Mouse (Mus musculus): ENCODE results near the gene Bin2. TPM values are rescaled to one million over a fixed set of nuclear protein-coding genes. Genes with fewer than 3 reads are reported as not detected.

The Bin2 gene
- polyA plus RNA-seq, 1 experiment from 2014 or later, result 4.0 TPM

- DNase-seq (ENCODE audit: low spot score), result no peak
- H3K27ac ChIP-seq (replicated peaks), result no peak overlapping the region
- 67% methylated on average over 6 of the region's 6 CpGs for WGBS
- H3K4me1 ChIP-seq, result peaks cover 14% of the 10 kb centered on the region
- H3K27me3 ChIP-seq (replicated peaks; ENCODE audit: low read depth, poor library complexity, severe bottlenecking), result peaks cover 32% of the 10 kb centered on the region
- H3K9me3 ChIP-seq, result no peaks in the 10 kb centered on the region
- H3K4me3 ChIP-seq, result no peak overlapping the region
- H3K36me3 ChIP-seq (replicated peaks), result no peaks in the 10 kb centered on the region
Observed at GRCm38 (mm10) chr15:100699386-100699785, 30.0 kb upstream of the Bin2 start.

- Histone ChIP-seq H3K27me3 (replicated peaks; ENCODE audit: low read depth, poor library complexity, severe bottlenecking) (peaks cover 19% of the 10 kb centered on the region), H3K4me1 (peaks cover 7% of the 10 kb centered on the region), H3K27ac (replicated peaks) (no peak overlapping the region), H3K4me3 (no peak overlapping the region), H3K36me3 (replicated peaks) (no peaks in the 10 kb centered on the region), H3K9me3 (no peaks in the 10 kb centered on the region)
- WGBS, result 85% methylated on average over 10 of the region's 10 CpGs
- DNase-seq (ENCODE audit: low spot score), result no peak
Observed at GRCm38 (mm10) chr15:100698078-100698477, 28.7 kb upstream of the Bin2 start.

GRCm38 (mm10) chr15:100694406-100694805 lies 25.1 kb upstream of the Bin2 start:
- H3K27me3 ChIP-seq (replicated peaks; ENCODE audit: low read depth, poor library complexity, severe bottlenecking), result peaks cover 12% of the 10 kb centered on the region; the same call in 1 of the 2 replicates

GRCm38 (mm10) chr15:100691990-100692389 lies 22.6 kb upstream of the Bin2 start:
- Histone ChIP-seq H3K4me1 (peaks cover 16% of the 10 kb centered on the region), H3K27ac (replicated peaks) (no peak overlapping the region), H3K27me3 (replicated peaks; ENCODE audit: low read depth, poor library complexity, severe bottlenecking) (peaks cover 6% of the 10 kb centered on the region; the same call in 1 of the 2 replicates), H3K4me3 (no peak overlapping the region), H3K9me3 (peaks cover 11% of the 10 kb centered on the region), H3K36me3 (replicated peaks) (no peaks in the 10 kb centered on the region)
- 66% methylated on average over 3 of the region's 3 CpGs for WGBS
- DNase-seq (ENCODE audit: low spot score), result no peak

More at GRCm38 (mm10) chr15:100694406-100694805, 25.1 kb upstream of the Bin2 start:
- no peak for DNase-seq (ENCODE audit: low spot score)
- Histone ChIP-seq H3K9me3 (peaks cover 11% of the 10 kb centered on the region), H3K4me3 (no peak overlapping the region), H3K27ac (replicated peaks) (no peak overlapping the region), H3K4me1 (peaks cover 10% of the 10 kb centered on the region), H3K36me3 (replicated peaks) (no peaks in the 10 kb centered on the region)
- WGBS, result 92% methylated on average over 9 of the region's 9 CpGs

GRCm38 (mm10) chr15:100687430-100687971 lies 18.1 kb upstream of the Bin2 start, which contains the start of gene Cela1:
Gene Cela1, minus strand, starts transcription at chr15:100687921.
- peaks cover 11% of the 10 kb centered on the region for H3K9me3 ChIP-seq
- DNase-seq (ENCODE audit: low spot score), result no peak
- WGBS, result 76% methylated on average over 8 of the region's 8 CpGs
- H3K4me3 ChIP-seq, result no peak within 1 kb of the TSS
- H3K36me3 ChIP-seq (replicated peaks), result no peaks in the 10 kb centered on the region
- peaks cover 14% of the 10 kb centered on the region for H3K4me1 ChIP-seq
- peaks cover 15% of the 10 kb centered on the region for H3K27me3 ChIP-seq (replicated peaks; ENCODE audit: low read depth, poor library complexity, severe bottlenecking)
- no peak within 1 kb of the TSS; the same call in none of the 2 replicates for H3K27ac ChIP-seq (replicated peaks)

GRCm38 (mm10) chr15:100686989-100687388 lies 17.6 kb upstream of the Bin2 start:
- Histone ChIP-seq H3K9me3 (peaks cover 11% of the 10 kb centered on the region), H3K27me3 (replicated peaks; ENCODE audit: low read depth, poor library complexity, severe bottlenecking) (peaks cover 15% of the 10 kb centered on the region), H3K4me1 (peaks cover 14% of the 10 kb centered on the region), H3K4me3 (no peak overlapping the region), H3K27ac (replicated peaks) (no peak overlapping the region; the same call in 1 of the 2 replicates), H3K36me3 (replicated peaks) (no peaks in the 10 kb centered on the region)
- no peak for DNase-seq (ENCODE audit: low spot score)
- 59% methylated on average over 12 of the region's 12 CpGs for WGBS

- H3K4me3 ChIP-seq, result no peak overlapping the region
- peaks cover 15% of the 10 kb centered on the region for H3K27me3 ChIP-seq (replicated peaks; ENCODE audit: low read depth, poor library complexity, severe bottlenecking)
- no peak overlapping the region for H3K27ac ChIP-seq (replicated peaks)
- 84% methylated on average over 6 of the region's 6 CpGs for WGBS
- H3K9me3 ChIP-seq, result peaks cover 11% of the 10 kb centered on the region
- H3K4me1 ChIP-seq, result peaks cover 19% of the 10 kb centered on the region
- no peaks in the 10 kb centered on the region for H3K36me3 ChIP-seq (replicated peaks)
- no peak for DNase-seq (ENCODE audit: low spot score)
Observed at GRCm38 (mm10) chr15:100686434-100686833, 17.1 kb upstream of the Bin2 start.

- DNase-seq (ENCODE audit: low spot score), result no peak
- Histone ChIP-seq H3K4me1 (peaks cover 25% of the 10 kb centered on the region), H3K36me3 (replicated peaks) (no peaks in the 10 kb centered on the region), H3K4me3 (no peak overlapping the region), H3K9me3 (peaks cover 9% of the 10 kb centered on the region), H3K27ac (replicated peaks) (no peak overlapping the region), H3K27me3 (replicated peaks; ENCODE audit: low read depth, poor library complexity, severe bottlenecking) (peaks cover 15% of the 10 kb centered on the region)
- WGBS, result 89% methylated on average over 8 of the region's 8 CpGs
Observed at GRCm38 (mm10) chr15:100685849-100686248, 16.5 kb upstream of the Bin2 start.

GRCm38 (mm10) chr15:100685255-100685654 lies 15.9 kb upstream of the Bin2 start:
- no peak for DNase-seq (ENCODE audit: low spot score)
- 20% methylated on average over 13 of the region's 13 CpGs for WGBS
- Histone ChIP-seq H3K4me1 (peaks cover 31% of the 10 kb centered on the region), H3K27me3 (replicated peaks; ENCODE audit: low read depth, poor library complexity, severe bottlenecking) (peaks cover 15% of the 10 kb centered on the region), H3K4me3 (no peak overlapping the region), H3K9me3 (peaks cover 3% of the 10 kb centered on the region), H3K36me3 (replicated peaks) (no peaks in the 10 kb centered on the region), H3K27ac (replicated peaks) (no peak overlapping the region)

GRCm38 (mm10) chr15:100684450-100684849 lies 15.1 kb upstream of the Bin2 start:
- no peak for DNase-seq (ENCODE audit: low spot score)

GRCm38 (mm10) chr15:100683041-100683440 lies 13.7 kb upstream of the Bin2 start:
- peaks cover 15% of the 10 kb centered on the region for H3K27me3 ChIP-seq (replicated peaks; ENCODE audit: low read depth, poor library complexity, severe bottlenecking)
- peak; percentile 82 for DNase-seq (ENCODE audit: low spot score)
- H3K4me1 ChIP-seq, result peaks cover 36% of the 10 kb centered on the region
- H3K4me3 ChIP-seq, result no peak overlapping the region
- H3K9me3 ChIP-seq, result no peaks in the 10 kb centered on the region
- 47% methylated on average over 2 of the region's 2 CpGs for WGBS
- no peak overlapping the region for H3K27ac ChIP-seq (replicated peaks)
- H3K36me3 ChIP-seq (replicated peaks), result no peaks in the 10 kb centered on the region

More at GRCm38 (mm10) chr15:100684450-100684849, 15.1 kb upstream of the Bin2 start:
- peaks cover 15% of the 10 kb centered on the region for H3K27me3 ChIP-seq (replicated peaks; ENCODE audit: low read depth, poor library complexity, severe bottlenecking)
- H3K4me3 ChIP-seq, result no peak overlapping the region
- 75% methylated on average over 10 of the region's 10 CpGs for WGBS
- no peaks in the 10 kb centered on the region for H3K9me3 ChIP-seq
- H3K27ac ChIP-seq (replicated peaks), result no peak overlapping the region
- H3K4me1 ChIP-seq, result peaks cover 36% of the 10 kb centered on the region
- no peaks in the 10 kb centered on the region for H3K36me3 ChIP-seq (replicated peaks)

GRCm38 (mm10) chr15:100681770-100682169 lies 12.4 kb upstream of the Bin2 start:
- Histone ChIP-seq H3K9me3 (no peaks in the 10 kb centered on the region), H3K4me1 (peaks cover 26% of the 10 kb centered on the region), H3K4me3 (no peak overlapping the region; the same call in 1 of the 2 replicates), H3K27me3 (replicated peaks; ENCODE audit: low read depth, poor library complexity, severe bottlenecking) (peaks cover 15% of the 10 kb centered on the region), H3K36me3 (replicated peaks) (no peaks in the 10 kb centered on the region), H3K27ac (replicated peaks) (no peak overlapping the region)
- DNase-seq (ENCODE audit: low spot score), result peak; percentile 59
- WGBS, result 30% methylated on average over 7 of the region's 7 CpGs

- H3K9me3 ChIP-seq, result no peaks in the 10 kb centered on the region
- 48% methylated on average over 3 of the region's 3 CpGs for WGBS
- DNase-seq (ENCODE audit: low spot score), result no peak
Observed at GRCm38 (mm10) chr15:100680381-100680780, 11.0 kb upstream of the Bin2 start.

More at GRCm38 (mm10) chr15:100680381-100680780, 11.0 kb upstream of the Bin2 start:
- Histone ChIP-seq H3K27ac (replicated peaks) (no peak overlapping the region), H3K4me1 (peaks cover 25% of the 10 kb centered on the region), H3K36me3 (replicated peaks) (no peaks in the 10 kb centered on the region), H3K4me3 (no peak overlapping the region), H3K27me3 (replicated peaks; ENCODE audit: low read depth, poor library complexity, severe bottlenecking) (peaks cover 13% of the 10 kb centered on the region)
